Mouse (Mus musculus): Measurements from ENCODE around the gene Ptgis.
A peak's percentile ranks its signal among the peaks of the same experiment; 100 is the strongest.

Ptgis gene

DNA sequence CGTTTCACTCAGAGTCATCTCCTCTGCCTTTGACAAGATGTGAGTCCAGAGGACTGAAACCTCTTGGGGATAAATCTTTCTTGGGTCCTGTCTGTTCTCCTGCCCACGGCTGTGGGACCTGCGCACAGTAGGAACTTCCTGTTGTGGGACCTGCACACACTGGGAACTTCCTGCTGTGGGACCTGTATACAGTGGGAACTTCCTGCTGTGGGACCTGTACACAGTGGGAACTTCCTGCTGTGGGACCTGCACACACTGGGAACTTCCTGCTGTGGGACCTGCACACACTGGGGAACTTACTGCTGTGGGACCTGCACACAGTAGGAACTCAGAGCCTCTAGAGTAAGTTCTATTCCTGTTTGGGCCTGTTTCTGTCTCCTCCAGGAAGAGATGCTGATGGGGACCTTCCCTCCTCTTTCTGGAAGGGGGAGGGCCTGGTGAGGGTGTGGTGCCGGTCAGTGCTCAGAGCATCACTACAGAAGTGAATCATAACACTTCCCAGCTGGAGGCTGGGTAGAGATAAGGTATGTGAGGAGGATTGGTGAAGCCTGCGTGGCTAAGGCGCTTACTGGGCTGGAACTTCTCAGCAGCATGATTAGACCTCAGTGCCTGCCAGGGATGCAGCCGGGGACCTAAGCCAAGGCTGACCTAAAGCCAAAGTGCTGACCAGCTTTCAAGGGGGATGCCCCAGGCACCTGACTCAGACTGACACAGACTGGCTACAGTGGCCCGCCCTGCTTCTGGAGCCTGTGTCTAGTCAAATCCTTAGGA lies 22.8 kb upstream of the Ptgis start:
- peak; percentile 60 for DNase-seq (ENCODE audit: low spot score)

DNA sequence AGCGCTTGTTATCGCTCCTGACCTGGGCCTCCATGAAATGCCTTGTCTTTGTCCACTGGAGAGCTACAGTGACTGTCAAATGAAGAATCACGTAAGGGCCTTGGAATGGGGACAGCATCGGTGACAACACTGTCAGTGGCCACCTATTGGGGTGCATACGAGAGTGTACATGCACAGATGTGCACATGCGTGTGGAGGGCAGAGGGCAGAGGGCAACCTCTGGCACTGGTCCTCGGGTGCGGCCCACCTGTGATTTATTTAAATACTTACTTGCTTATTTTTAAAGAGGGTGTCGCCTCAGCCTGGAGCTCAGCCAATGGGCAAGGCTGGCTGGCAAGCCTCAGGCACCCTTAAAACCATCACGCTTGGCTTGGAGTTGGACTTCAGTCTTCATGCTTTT lies 22.0 kb upstream of the Ptgis start:
- no peak for DNase-seq (ENCODE audit: low spot score)

- DNase-seq (ENCODE audit: low spot score) = no peak
Observed at GRCm38 (mm10) chr2:167261106-167261505, 20.7 kb upstream of the Ptgis start.

DNA sequence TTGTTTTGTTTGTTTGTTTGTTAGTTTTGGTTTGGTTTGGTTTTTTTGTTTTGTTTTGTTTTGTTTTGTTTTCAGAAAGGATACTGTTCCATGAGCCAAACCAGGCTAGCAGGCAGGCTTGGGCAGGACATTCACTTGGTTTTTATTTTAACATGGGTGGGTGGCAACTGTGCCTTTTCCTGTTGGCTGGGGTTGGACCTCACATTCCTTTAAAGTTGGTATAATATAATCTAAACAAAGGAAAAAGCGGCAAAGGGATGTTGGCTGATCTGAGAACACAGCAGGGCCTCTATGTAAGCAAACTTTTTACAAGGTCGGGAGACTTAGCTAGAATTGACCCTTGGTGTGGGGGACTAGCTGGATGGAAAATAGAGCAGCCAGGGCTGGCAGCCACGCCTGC lies 17.4 kb upstream of the Ptgis start:
- no peak for DNase-seq (ENCODE audit: low spot score)

DNA sequence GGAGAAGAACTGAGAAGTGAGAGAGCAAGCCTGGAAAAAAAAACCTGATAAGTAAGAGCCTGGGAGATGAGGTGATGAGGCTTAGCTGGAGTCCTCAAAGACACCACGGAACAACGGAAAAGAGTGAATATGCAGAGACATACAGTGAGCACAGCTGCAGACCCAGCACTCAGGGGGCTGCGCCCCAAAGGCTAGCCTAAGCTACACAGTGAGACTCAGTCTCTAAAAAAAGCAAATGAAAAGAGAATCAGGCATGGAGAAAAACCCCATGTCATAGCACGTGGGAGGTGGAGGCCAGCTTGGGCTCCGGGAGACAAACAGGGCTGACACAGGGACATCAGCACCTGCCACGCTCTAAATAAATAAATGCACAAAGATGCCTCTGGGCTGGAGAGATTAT lies 14.4 kb upstream of the Ptgis start:
- no peak for DNase-seq (ENCODE audit: low spot score)

DNA sequence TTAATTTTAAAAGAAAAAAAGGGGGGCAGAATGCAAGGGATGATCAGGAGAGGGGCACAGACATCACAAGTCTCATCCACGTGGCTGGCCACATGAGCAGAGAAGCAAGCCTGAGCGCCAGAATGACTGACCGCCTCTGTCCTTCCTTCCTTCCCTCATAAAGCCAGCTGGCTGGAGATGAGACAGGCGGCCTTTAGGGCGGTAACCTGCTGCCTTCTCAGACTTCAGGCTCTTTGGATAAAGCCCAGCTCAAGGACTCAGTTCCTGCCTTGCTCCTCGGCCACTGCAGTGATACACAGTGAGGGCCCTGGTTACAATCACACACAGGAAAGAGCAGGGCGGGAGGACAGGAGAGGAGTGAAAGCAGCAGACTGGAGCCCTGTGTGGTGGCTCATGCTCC lies 13.8 kb upstream of the Ptgis start:
- peak; percentile 64 for DNase-seq (ENCODE audit: low spot score)

- DNase-seq (ENCODE audit: low spot score) = no peak
Observed at GRCm38 (mm10) chr2:167253476-167253875, 13.1 kb upstream of the Ptgis start.

- no peak for DNase-seq (ENCODE audit: low spot score)
Observed at GRCm38 (mm10) chr2:167252057-167252687, 11.8 kb upstream of the Ptgis start.

GRCm38 (mm10) chr2:167250736-167251337 lies 10.4 kb upstream of the Ptgis start:
- no peak for DNase-seq (ENCODE audit: low spot score)

GRCm38 (mm10) chr2:167250003-167250735 lies 9.8 kb upstream of the Ptgis start:
- no peak for DNase-seq (ENCODE audit: low spot score)

GRCm38 (mm10) chr2:167249591-167249990 lies 9.2 kb upstream of the Ptgis start:
- no peak for DNase-seq (ENCODE audit: low spot score)

GRCm38 (mm10) chr2:167247823-167248222 lies 7.4 kb upstream of the Ptgis start:
- DNase-seq (ENCODE audit: low spot score) = no peak

GRCm38 (mm10) chr2:167246704-167247103 lies 6.3 kb upstream of the Ptgis start:
- DNase-seq (ENCODE audit: low spot score) = no peak

- DNase-seq (ENCODE audit: low spot score) = no peak
Observed at GRCm38 (mm10) chr2:167244892-167245291, 4.5 kb upstream of the Ptgis start.

- DNase-seq (ENCODE audit: low spot score) = no peak
Observed at GRCm38 (mm10) chr2:167243831-167244563, 3.6 kb upstream of the Ptgis start.

DNA sequence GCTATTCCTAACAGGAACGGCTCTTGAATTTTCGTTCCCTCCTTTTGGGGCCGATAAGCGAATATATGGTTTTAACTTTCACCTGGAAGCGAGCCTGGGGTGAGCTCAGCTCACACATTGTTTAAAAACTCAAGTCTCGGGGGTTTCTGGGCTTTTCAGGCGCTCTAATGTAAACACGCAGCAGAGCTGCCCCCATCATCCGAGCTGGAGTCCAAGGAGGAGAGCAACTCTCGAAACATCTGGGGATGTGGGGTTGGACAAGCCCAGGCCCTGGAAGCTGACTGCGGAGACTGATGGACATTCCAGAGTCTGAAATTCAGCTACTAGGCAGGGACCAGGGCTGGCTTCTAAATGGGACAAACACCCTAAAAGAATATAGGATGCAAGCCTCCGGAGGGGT lies 1.1 kb downstream of the Ptgis start:
- no peak for DNase-seq (ENCODE audit: low spot score)

GRCm38 (mm10) chr2:167237224-167237623 lies 3.2 kb downstream of the Ptgis start:
- DNase-seq (ENCODE audit: low spot score) = no peak

GRCm38 (mm10) chr2:167236174-167236573 lies 4.2 kb downstream of the Ptgis start:
- no peak for DNase-seq (ENCODE audit: low spot score)

GRCm38 (mm10) chr2:167235338-167236018 lies 4.9 kb downstream of the Ptgis start:
- DNase-seq (ENCODE audit: low spot score) = peak; percentile 33

DNA sequence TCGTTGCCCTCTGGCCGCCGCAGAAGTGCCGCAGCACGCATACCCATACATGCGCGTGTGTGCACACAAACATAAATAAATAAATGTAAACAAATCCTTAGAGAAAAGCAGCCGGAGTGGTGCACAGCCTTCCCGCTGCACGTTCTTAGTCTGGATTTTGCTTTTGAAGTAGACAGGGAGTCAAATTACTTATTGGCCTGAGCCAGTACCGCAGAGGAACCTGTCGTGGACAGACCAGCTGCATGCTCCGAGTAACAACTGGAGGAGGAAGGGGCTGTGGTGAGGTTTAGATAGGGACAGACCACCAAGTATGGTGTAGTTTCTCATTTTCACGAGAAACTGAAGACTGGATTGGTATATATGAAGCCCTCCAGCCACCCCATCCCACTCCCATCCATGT lies 6.6 kb downstream of the Ptgis start:
- no peak for DNase-seq (ENCODE audit: low spot score)

DNA sequence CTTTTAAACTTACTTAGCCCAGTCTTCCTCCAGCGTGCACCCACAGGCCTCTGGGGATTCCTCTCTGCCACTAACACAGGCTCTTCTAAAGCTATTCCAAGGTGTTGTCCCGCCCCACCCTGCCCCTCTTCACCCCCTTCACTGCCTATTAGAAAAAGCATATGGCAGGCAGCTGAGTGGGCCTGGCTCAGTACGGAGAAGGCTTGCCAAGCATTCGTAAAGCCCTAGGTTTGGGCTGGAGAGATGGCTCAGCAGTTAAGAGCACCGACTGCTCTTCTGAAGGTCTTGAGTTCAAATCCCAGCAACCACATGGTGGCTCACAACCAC lies 7.4 kb downstream of the Ptgis start:
- DNase-seq (ENCODE audit: low spot score) = no peak
